Mouse (Mus musculus) olfactory bulb, adult 2 months (tissue): ENCODE data around the gene Adgrf1. TPM values are rescaled to one million over a fixed set of nuclear protein-coding genes. Genes with fewer than 3 reads are reported as not detected.

Experiments
- H3K27ac ChIP-seq: fragments of 200-500 bp; 2 replicates; pipeline ENCODE4 v1.5.1; 2012; ENCODE audit warnings: low read depth, low read length; ENCODE audit not compliant: insufficient read depth
- H3K4me1 ChIP-seq: fragments of 200-500 bp; 2 replicates; pipeline ENCODE4 v1.6.1; 2012; ENCODE audit warnings: low read length; ENCODE audit not compliant: control insufficient read depth, insufficient read depth
- H3K4me3 ChIP-seq: fragments of 200-500 bp; 2 replicates; pipeline ENCODE4 v1.5.1; 2012; ENCODE audit warnings: mild to moderate bottlenecking, low read depth, low read length, moderate library complexity; ENCODE audit not compliant: insufficient read depth
- CTCF ChIP-seq: fragments of 200-500 bp; IDR thresholded peaks from 2 replicates; pipeline ENCODE4 v1.5.1; 2012; ENCODE audit warnings: low read depth, mild to moderate bottlenecking, low read length, moderate library complexity; ENCODE audit not compliant: insufficient read depth
- POLR2A ChIP-seq: fragments of 200-500 bp; IDR thresholded peaks from 2 replicates; pipeline ENCODE4 v1.6.1; 2012; ENCODE audit warnings: mild to moderate bottlenecking, low read depth, low read length, moderate library complexity; ENCODE audit not compliant: insufficient read depth
- WGBS: fragments of 180-500 bp; shearing (Covaris S2); methylation state at CpG from one replicate; pipeline ENCODE4 v1.1.7; 2018; 5-methylcytosine and 5-hydroxymethylcytosine counted together
- polyA plus RNA-seq: library from polyadenylated mRNA; stranded (reverse); fragments of >200 nt; gene quantifications from 2 replicates; pipeline ENCODE4 v1.2.4, GENCODE M21; 2012; ENCODE audit warnings: low replicate concordance; ENCODE audit not compliant: missing spikeins, insufficient read depth, insufficient read length

The Adgrf1 gene
- polyA plus RNA-seq, 1 experiment = not detected

- TF ChIP-seq POLR2A (no peak), CTCF (no peak)
- 66% methylated on average over 4 of the region's 4 CpGs for WGBS
- Histone ChIP-seq H3K4me3 (no peak overlapping the region), H3K27ac (no peak overlapping the region), H3K4me1 (no peaks in the 10 kb centered on the region)
These were observed 102.5 kb downstream of the Adgrf1 start for GRCm38 (mm10) chr17:43372604-43373003.

DNA sequence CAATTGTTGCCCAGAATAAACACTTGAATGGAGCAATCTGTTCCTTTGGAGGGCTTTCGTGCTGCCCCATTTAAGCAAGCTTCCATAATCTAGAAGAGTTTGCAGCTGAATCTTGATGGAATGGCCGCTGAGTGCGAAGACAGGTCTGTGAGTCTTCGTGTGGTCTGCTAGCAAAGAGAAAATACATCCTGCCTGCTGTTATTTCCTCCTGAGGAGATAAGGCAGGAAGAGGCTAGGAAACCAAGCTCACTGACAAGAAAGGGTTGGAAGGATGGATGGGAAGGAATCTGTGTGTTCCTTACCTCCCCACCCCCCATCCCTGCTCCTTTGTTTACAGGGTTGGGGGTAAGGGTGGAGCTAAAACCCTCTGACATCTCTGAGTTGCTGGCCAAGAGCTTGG lies 103.9 kb downstream of the Adgrf1 start:
- Histone ChIP-seq H3K4me3 (no peak overlapping the region), H3K27ac (no peak overlapping the region), H3K4me1 (no peaks in the 10 kb centered on the region)
- TF ChIP-seq CTCF = no peak
- no peak for TF ChIP-seq POLR2A
- 72% methylated on average over 4 of the region's 4 CpGs for WGBS

Other genes with a start within 250 kb of the Adgrf1 start
- not detected in 2 replicates for gene Adgrf5, start 90.1 kb downstream of the Adgrf1 start, polyA plus RNA-seq
- not detected in 2 replicates for gene Mep1a, start 232.5 kb downstream of the Adgrf1 start, polyA plus RNA-seq